25 mouse cellular contexts compared by ENCODE assay signal in genomic region chr3:85564603-85565002, GRCm38 (mm10). TPM values are rescaled to one million over a fixed set of nuclear protein-coding genes. Genes with fewer than 3 reads are reported as not detected.
DNase-seq lines count a peak whose midpoint lies in the region; ATAC-seq and TF ChIP-seq lines count a peak whose summit lies in the region.
"Had no signal": no experiment of that assay in that cellular context is flagged by ENCODE, and none has a peak within 500 bp of the region (broad histone marks: within the 10 kb centered on the region; RNA-seq: fewer than 3 reads in every experiment).

No protein-coding gene starts in this region.

- H3K27me3 ChIP-seq in heart, embryonic 14.5 days (ENCODE audit: control insufficient read depth, insufficient read depth, low read length): no peaks in the 10 kb centered on the region
- no peaks in the 10 kb centered on the region for H3K27me3 ChIP-seq in kidney, postnatal 0 days (ENCODE audit: insufficient read depth, low read length)
- H3K27me3 ChIP-seq in midbrain, postnatal 0 days (ENCODE audit: insufficient read depth, low read length): no peaks in the 10 kb centered on the region
- no peaks in the 10 kb centered on the region for H3K27me3 ChIP-seq in midbrain, embryonic 11.5 days (ENCODE audit: control insufficient read depth, insufficient read depth, low read length)
- no peaks in the 10 kb centered on the region for H3K27me3 ChIP-seq in MEL (ENCODE audit: control insufficient read depth in 1 of 2, insufficient read depth in 2 of 2, low read length in 2 of 2)
- H3K27me3 ChIP-seq: embryonic facial prominence, embryonic 15.5 days; hindbrain, embryonic 12.5 days; kidney, embryonic 15.5 days; megakaryocyte, embryonic 14.5 days; neural tube, embryonic 12.5 days had no signal

- no peak for ATAC-seq in heart, embryonic 14.5 days (ENCODE audit: insufficient number of reproducible peaks, insufficient read depth, low FRiP score, low read depth)
- ATAC-seq in kidney, postnatal 0 days (replicated peaks; ENCODE audit: low FRiP score, low read depth): no peak
- no peak for ATAC-seq in midbrain, postnatal 0 days (ENCODE audit: low FRiP score)
- no peak for ATAC-seq in midbrain, embryonic 11.5 days (ENCODE audit: low FRiP score)
- ATAC-seq: forebrain, embryonic 14.5 days; intestine, postnatal 0 days had no signal

- H3K9me3 ChIP-seq in heart, embryonic 14.5 days (ENCODE audit: control insufficient read depth, low read length): no peaks in the 10 kb centered on the region
- no peaks in the 10 kb centered on the region for H3K9me3 ChIP-seq in kidney, postnatal 0 days (replicated peaks; ENCODE audit: low read length)
- no peaks in the 10 kb centered on the region for H3K9me3 ChIP-seq in midbrain, postnatal 0 days (ENCODE audit: low read length)
- no peaks in the 10 kb centered on the region for H3K9me3 ChIP-seq in midbrain, embryonic 11.5 days (ENCODE audit: control insufficient read depth, low read length)
- no peaks in the 10 kb centered on the region for H3K9me3 ChIP-seq in MEL (replicated peaks; ENCODE audit: insufficient read depth, low read length)
- H3K9me3 ChIP-seq: embryonic facial prominence, embryonic 15.5 days; hindbrain, embryonic 12.5 days; kidney, embryonic 15.5 days; limb, embryonic 10.5 days; megakaryocyte, embryonic 14.5 days; neural tube, embryonic 12.5 days had no signal

- intact Hi-C loops in heart, postnatal 36 days (cut with DNase I): no loop called here

- H3K4me1 ChIP-seq in heart, embryonic 14.5 days (ENCODE audit: control insufficient read depth in 2 of 2, insufficient read depth in 2 of 2, low read length in 2 of 2): peaks cover 0 to 12% of the 10 kb centered on the region in 2 experiments; a peak in 1 of 4 replicates
- no peaks in the 10 kb centered on the region for H3K4me1 ChIP-seq in kidney, postnatal 0 days (replicated peaks; ENCODE audit: insufficient read depth, low read length)
- H3K4me1 ChIP-seq in midbrain, postnatal 0 days (ENCODE audit: insufficient read depth, low read length): no peaks in the 10 kb centered on the region
- H3K4me1 ChIP-seq in midbrain, embryonic 11.5 days (ENCODE audit: control insufficient read depth, insufficient read depth, low read length): no peaks in the 10 kb centered on the region
- no peaks in the 10 kb centered on the region for H3K4me1 ChIP-seq in MEL (ENCODE audit: control insufficient read depth in 1 of 2, insufficient read depth in 2 of 2, low read length in 2 of 2)
- H3K4me1 ChIP-seq: embryonic facial prominence, embryonic 15.5 days; hindbrain, embryonic 12.5 days; kidney, embryonic 15.5 days; limb, embryonic 10.5 days; megakaryocyte, embryonic 14.5 days; neural tube, embryonic 12.5 days had no signal

- TF ChIP-seq RAD21 in MEL (IDR thresholded peaks at IDR 0.05; ENCODE audit: low read depth, low read length): no peak

- TF ChIP-seq POLR2A in MEL (IDR thresholded peaks at IDR 0.05; ENCODE audit: control insufficient read depth in 1 of 2, insufficient read depth in 1 of 2, low read depth in 1 of 2, low read length in 2 of 2, poor library complexity in 1 of 2): no peak

- peak; percentile 8; the same call in 1 of the 2 replicates for TF ChIP-seq CTCF in kidney, postnatal 0 days (IDR thresholded peaks at IDR 0.05; ENCODE audit: low read depth)
- TF ChIP-seq CTCF in midbrain, postnatal 0 days (IDR thresholded peaks at IDR 0.05): 0 out of 2 replicates have a peak, but pooled peaks have one; percentile 10
- TF ChIP-seq CTCF in MEL (IDR thresholded peaks at IDR 0.05 in 2 of 3, conservative IDR thresholded peaks at IDR 0.05 in 1 of 3; ENCODE audit: control insufficient read depth in 1 of 3, insufficient read depth in 1 of 3, low read depth in 2 of 3, low read length in 3 of 3, poor library complexity in 1 of 3, severe bottlenecking in 1 of 3): no peak

- no peak overlapping the region for H3K4me3 ChIP-seq in heart, embryonic 14.5 days (ENCODE audit: control insufficient read depth in 1 of 2, insufficient read depth in 1 of 2, low read depth in 1 of 2, low read length in 2 of 2)
- H3K4me3 ChIP-seq in kidney, postnatal 0 days (replicated peaks; ENCODE audit: low read depth, low read length): no peak overlapping the region
- no peak overlapping the region for H3K4me3 ChIP-seq in midbrain, postnatal 0 days (ENCODE audit: low read depth, low read length)
- H3K4me3 ChIP-seq in midbrain, embryonic 11.5 days (ENCODE audit: low read depth, low read length): no peak overlapping the region
- H3K4me3 ChIP-seq in MEL (ENCODE audit: control insufficient read depth in 1 of 2, insufficient read depth in 1 of 2, low read depth in 2 of 2, low read length in 2 of 2): no peak overlapping the region
- H3K4me3 ChIP-seq: embryonic facial prominence, embryonic 15.5 days; hindbrain, embryonic 12.5 days; kidney, embryonic 15.5 days; limb, embryonic 10.5 days; megakaryocyte, embryonic 14.5 days; neural tube, embryonic 12.5 days had no signal

- no peak for DNase-seq in heart, postnatal 36 days
- no peak for DNase-seq in kidney, postnatal 0 days (ENCODE audit: low spot score)
- no peak for DNase-seq in kidney, adult 8-10 months
- no peak for DNase-seq in midbrain, postnatal 0 days (ENCODE audit: low spot score)
- no peak for DNase-seq in midbrain, embryonic 11.5 days (ENCODE audit: low spot score, missing footprints)
- peak; percentile 9 for DNase-seq in MEL (ENCODE audit: low read depth, low spot score)
- no peak for DNase-seq in cerebellum, postnatal 25 days
- DNase-seq: adrenal gland, postnatal 14 days; cerebellum, adult 8-10 months; gastrocnemius, postnatal 10 days; kidney, postnatal 4 days; lung, adult 2 months; lung, postnatal 36 days; midbrain, embryonic 14.5 days; thymus, adult 18-20 months; thymus, postnatal 36 days had no signal

- no peaks in the 10 kb centered on the region for H3K36me3 ChIP-seq in heart, embryonic 14.5 days (ENCODE audit: control insufficient read depth, insufficient read depth, low read length)
- H3K36me3 ChIP-seq in kidney, postnatal 0 days (ENCODE audit: insufficient read depth, low read length): no peaks in the 10 kb centered on the region
- no peaks in the 10 kb centered on the region for H3K36me3 ChIP-seq in midbrain, postnatal 0 days (ENCODE audit: insufficient read depth, low read length)
- H3K36me3 ChIP-seq in midbrain, embryonic 11.5 days (ENCODE audit: control insufficient read depth, insufficient read depth, low read length): no peaks in the 10 kb centered on the region
- 0 out of 4 replicates have a peak, but pooled peaks cover 0 to 2% of the 10 kb centered on the region in 2 experiments for H3K36me3 ChIP-seq in MEL (ENCODE audit: control insufficient read depth in 1 of 2, insufficient read depth in 2 of 2, low read length in 2 of 2)
- H3K36me3 ChIP-seq: embryonic facial prominence, embryonic 15.5 days; hindbrain, embryonic 12.5 days; kidney, embryonic 15.5 days; limb, embryonic 10.5 days; neural tube, embryonic 12.5 days had no signal

- WGBS in heart, embryonic 14.5 days: 25% methylated on average over 2 of the region's 2 CpGs
- 70% methylated on average over 2 of the region's 2 CpGs for WGBS in kidney, postnatal 0 days
- WGBS in midbrain, postnatal 0 days: 76% methylated on average over 2 of the region's 2 CpGs
- WGBS in midbrain, embryonic 11.5 days: 59% methylated on average over 2 of the region's 2 CpGs

- no peak for TF ChIP-seq EP300 in MEL (IDR thresholded peaks at IDR 0.05; ENCODE audit: low read depth in 1 of 2, low read length in 2 of 2)

- no peak overlapping the region for H3K9ac ChIP-seq in heart, embryonic 14.5 days (ENCODE audit: low read length)
- no peak overlapping the region for H3K9ac ChIP-seq in kidney, postnatal 0 days (ENCODE audit: low read depth, low read length)
- H3K9ac ChIP-seq in midbrain, postnatal 0 days (replicated peaks; ENCODE audit: low read length, poor library complexity, severe bottlenecking): no peak overlapping the region
- H3K9ac ChIP-seq in midbrain, embryonic 11.5 days (ENCODE audit: low read length): no peak overlapping the region
- no peak overlapping the region for H3K9ac ChIP-seq in MEL (ENCODE audit: control insufficient read depth, low read depth, low read length, poor library complexity, severe bottlenecking)
- H3K9ac ChIP-seq: embryonic facial prominence, embryonic 15.5 days; hindbrain, embryonic 12.5 days; kidney, embryonic 15.5 days; neural tube, embryonic 12.5 days had no signal

- H3K79me2 ChIP-seq in MEL (ENCODE audit: control insufficient read depth, insufficient read depth, low read length, poor library complexity): no peaks in the 10 kb centered on the region

- H3K4me2 ChIP-seq in heart, embryonic 14.5 days (ENCODE audit: low read length): no peak overlapping the region
- H3K4me2 ChIP-seq in kidney, postnatal 0 days (ENCODE audit: low read length): no peak overlapping the region
- no peak overlapping the region for H3K4me2 ChIP-seq in midbrain, postnatal 0 days (ENCODE audit: low read depth, low read length, poor library complexity, severe bottlenecking)
- H3K4me2 ChIP-seq in midbrain, embryonic 11.5 days: no peak overlapping the region
- H3K4me2 ChIP-seq: embryonic facial prominence, embryonic 15.5 days; hindbrain, embryonic 12.5 days; kidney, embryonic 15.5 days; neural tube, embryonic 12.5 days had no signal

- peak overlapping the region; percentile 0 to 51; a peak in 3 of 4 replicates for H3K27ac ChIP-seq in heart, embryonic 14.5 days (replicated peaks in 1 of 2; ENCODE audit: control insufficient read depth in 1 of 2, insufficient read depth in 1 of 2, low read depth in 2 of 2, low read length in 2 of 2)
- H3K27ac ChIP-seq in kidney, postnatal 0 days: no peak overlapping the region
- no peak overlapping the region for H3K27ac ChIP-seq in midbrain, postnatal 0 days (ENCODE audit: low read depth, low read length)
- no peak overlapping the region for H3K27ac ChIP-seq in midbrain, embryonic 11.5 days (ENCODE audit: low read depth, low read length)
- no peak overlapping the region for H3K27ac ChIP-seq in MEL (ENCODE audit: control insufficient read depth, low read depth, low read length)
- H3K27ac ChIP-seq: embryonic facial prominence, embryonic 15.5 days; hindbrain, embryonic 12.5 days; kidney, embryonic 15.5 days; limb, embryonic 10.5 days; neural tube, embryonic 12.5 days had no signal

TF ChIP-seq in MEL, 35 proteins besides CTCF, POLR2A, EP300 and RAD21 (continues in another document):
- TF ChIP-seq POLR2AphosphoS2 (IDR thresholded peaks at IDR 0.05; ENCODE audit: low read length) (no peak), RCOR1 (IDR thresholded peaks at IDR 0.05; ENCODE audit: low read depth, low read length) (no peak), HCFC1 (IDR thresholded peaks at IDR 0.05; ENCODE audit: low read depth, low read length) (no peak)

RNA-seq across cellular contexts. Expression of gene Gatb, which starts 9.3 kb away (rescaled TPM):
- 48.8 and 49.7 TPM in 2 replicates for polyA plus RNA-seq in heart, embryonic 14.5 days (2014; fragmentation: Nextera tagmentation; extraction: Ambion mirVana)
- total RNA-seq in heart, postnatal 36 days (2021): 10 to 100 TPM; 43.5 to 45.2 TPM
- polyA plus RNA-seq in kidney, postnatal 0 days (2015; fragmentation: Nextera tagmentation; extraction: Ambion mirVana): 19.7 and 23.3 TPM in 2 replicates
- 36.9 and 39.4 TPM in 2 replicates for total RNA-seq in midbrain, postnatal 0 days (2014; rRNA removed)
- 21.7 and 22.2 TPM in 2 replicates for polyA plus RNA-seq in midbrain, postnatal 0 days (2015; fragmentation: Nextera tagmentation; extraction: Ambion mirVana)
- polyA plus RNA-seq in midbrain, embryonic 11.5 days (2014; fragmentation: Nextera tagmentation; extraction: Ambion mirVana): 22.2 and 23.2 TPM in 2 replicates
- 9.1 and 13.7 TPM in 2 replicates for total RNA-seq in MEL (2012; rRNA removed)
- polyA plus RNA-seq in MEL (2012; ENCODE audit: insufficient read depth in 1 of 2, insufficient read length in 2 of 2, low read depth in 1 of 2, low replicate concordance in 2 of 2, missing spikeins in 1 of 2): 10 to 100 TPM in 1 of 2 experiments, not detected in 1; 16.8 TPM

Comparison
In these comparisons a context has a peak if more than half of its experiments do, and no peak if none do; other contexts are left out.
1. H3K27ac ChIP-seq: peak in heart, embryonic 14.5 days (2 of 2); none in kidney, postnatal 0 days (single experiment), midbrain, postnatal 0 days (single experiment), midbrain, embryonic 11.5 days (single experiment) and MEL (single experiment).
2. CTCF ChIP-seq: peak in kidney, postnatal 0 days (single experiment) and midbrain, postnatal 0 days (single experiment); none in MEL (0 of 3).